Mouse (Mus musculus): ENCODE results near the gene Asna1.

Gene Asna1

DNA sequence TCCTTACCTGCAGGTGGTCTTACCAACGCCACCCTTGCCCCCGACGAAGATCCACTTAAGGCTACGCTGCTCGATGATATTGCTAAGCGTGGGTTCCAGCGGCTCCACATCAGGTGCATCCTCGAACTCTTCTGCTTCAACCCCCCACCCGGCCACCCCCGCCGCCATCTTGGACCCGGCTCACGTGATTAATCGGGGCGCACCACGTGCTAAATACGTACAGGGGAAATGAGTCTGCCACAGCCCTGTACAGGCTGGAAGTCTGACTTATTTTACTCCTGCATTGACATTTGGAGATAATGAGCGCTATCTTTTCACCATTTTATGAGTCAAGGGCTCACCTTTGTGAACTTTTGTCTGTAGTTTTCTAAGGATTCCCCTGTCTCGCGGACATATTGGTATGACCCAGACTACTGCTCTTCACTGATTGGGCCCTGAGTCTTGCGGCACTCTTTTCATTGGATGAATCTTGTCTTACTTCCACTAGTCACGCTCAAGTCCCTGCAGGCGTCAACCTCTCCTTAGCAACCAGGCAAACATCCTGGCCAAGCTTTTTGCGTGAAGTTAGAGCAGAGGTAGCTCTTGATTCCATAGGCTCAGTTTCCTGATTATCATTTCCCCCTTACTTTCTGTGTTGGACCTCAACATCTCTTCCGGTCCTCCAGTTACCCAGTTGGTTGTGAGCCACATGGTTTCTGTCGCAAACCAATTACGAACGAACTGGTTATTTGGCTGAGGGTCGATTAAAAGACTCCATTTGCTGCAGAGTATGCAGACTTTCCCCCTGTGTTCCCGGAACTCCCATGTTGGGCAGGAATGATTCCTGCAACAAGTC is at the start of gene Asna1:
Gene Asna1, minus strand, starts transcription at position 184 of the 835 bp plus-strand sequence.
- peak; percentile 86 to 87 for DNase-seq (ENCODE audit: low spot score in 2 of 2)

DNA sequence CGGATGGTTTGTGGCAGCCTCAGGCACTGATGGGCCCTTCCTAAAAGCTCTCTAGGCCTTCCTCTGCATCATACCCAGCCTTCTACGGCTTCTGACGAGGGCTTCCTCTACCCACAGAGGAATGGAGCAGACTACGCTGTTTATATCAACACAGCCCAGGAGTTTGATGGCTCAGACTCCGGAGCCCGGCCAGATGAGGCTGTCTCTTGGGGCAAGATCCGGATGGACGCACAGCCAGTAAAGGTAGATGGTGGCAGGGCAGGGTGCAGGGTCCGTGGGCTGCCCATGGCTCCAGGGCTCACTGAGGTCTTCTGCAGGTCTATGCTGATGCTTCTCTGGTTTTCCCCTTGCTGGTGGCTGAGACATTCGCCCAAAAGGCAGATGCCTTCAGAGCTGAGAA is 49.5 kb upstream of the Asna1 start:
- DNase-seq (ENCODE audit: low spot score in 2 of 2) = no peak

DNA sequence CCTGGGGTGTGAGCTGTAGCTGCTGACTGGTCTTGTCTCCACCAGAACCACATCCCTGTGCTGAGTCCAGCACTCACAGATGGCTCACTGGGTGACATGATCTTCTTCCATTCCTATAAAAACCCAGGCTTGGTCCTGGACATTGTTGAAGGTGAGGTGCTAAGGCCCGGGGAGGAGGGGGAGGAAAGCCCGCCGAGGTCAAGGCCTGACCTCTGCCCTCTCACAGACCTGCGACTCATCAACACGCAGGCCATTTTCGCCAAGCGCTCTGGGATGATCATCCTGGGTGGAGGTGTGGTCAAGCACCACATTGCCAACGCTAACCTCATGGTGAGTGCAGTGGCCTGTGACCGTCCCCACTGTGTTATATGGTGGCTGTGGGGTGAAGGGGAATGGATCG is 49.1 kb upstream of the Asna1 start:
- DNase-seq (ENCODE audit: low spot score in 2 of 2) = no peak

GRCm38 (mm10) chr8:85073041-85073612 is 48.0 kb upstream of the Asna1 start:
- DNase-seq (ENCODE audit: low spot score in 2 of 2) = no peak

DNA sequence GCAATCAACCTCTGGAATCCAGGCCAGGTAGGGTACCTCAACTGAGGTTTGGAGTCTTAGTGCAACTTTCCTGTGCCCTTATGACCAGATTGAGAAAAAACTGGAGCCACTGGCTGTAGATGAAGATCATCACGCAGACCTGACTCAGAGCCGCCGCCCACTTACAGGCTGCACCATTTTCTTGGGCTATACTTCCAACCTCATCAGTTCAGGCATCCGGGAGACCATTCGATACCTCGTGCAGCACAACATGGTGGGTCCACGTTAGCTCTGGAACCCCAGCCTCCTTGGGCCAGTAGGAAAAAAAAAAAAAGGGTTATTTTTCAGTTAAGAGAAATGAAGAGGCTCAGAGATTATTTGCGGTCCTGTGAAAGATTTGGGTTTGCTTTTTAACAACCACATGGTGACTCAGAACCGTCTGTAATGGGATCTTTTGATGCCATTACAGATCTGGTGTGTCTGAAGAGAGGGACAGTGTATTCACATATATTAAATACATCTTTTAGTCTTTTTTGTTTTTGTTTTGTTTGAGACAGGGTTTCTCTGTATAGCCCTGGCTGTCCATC is 47.4 kb upstream of the Asna1 start:
- DNase-seq (ENCODE audit: low spot score in 2 of 2) = no peak

GRCm38 (mm10) chr8:85071514-85072281 is 46.6 kb upstream of the Asna1 start, which contains the start of gene Dhps:
Gene Dhps, plus strand, starts transcription at chr8:85071757.
- peak; percentile 86 to 91 for DNase-seq (ENCODE audit: low spot score in 2 of 2)

- DNase-seq (ENCODE audit: low spot score in 2 of 2) = no peak
Measured at GRCm38 (mm10) chr8:85071041-85071440, 46.0 kb upstream of the Asna1 start.

DNA sequence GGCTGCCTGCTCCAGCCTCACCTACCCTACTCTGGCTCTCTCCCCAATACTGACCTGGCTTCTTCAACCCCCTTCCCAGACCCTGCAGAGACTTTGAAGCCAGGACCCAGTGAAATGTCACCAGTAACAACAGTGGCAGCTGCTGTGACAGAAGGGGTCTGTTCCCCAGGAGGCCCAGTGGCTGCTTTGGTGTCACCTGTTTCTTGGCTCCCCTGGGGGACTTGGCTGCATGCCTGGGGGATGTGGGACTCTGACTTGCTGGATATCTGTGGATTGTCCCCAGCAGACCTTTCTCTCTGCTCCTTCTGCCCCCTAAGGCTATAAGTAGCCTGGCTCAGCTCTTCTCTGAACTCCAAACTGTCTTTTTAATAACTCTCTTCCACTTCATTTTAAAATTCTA is 42.9 kb upstream of the Asna1 start, which contains the start of gene Gm5741:
Gene Gm5741, minus strand, starts transcription at position 1 of the 400 bp plus-strand sequence.
- no peak for DNase-seq (ENCODE audit: low spot score in 2 of 2)

DNA sequence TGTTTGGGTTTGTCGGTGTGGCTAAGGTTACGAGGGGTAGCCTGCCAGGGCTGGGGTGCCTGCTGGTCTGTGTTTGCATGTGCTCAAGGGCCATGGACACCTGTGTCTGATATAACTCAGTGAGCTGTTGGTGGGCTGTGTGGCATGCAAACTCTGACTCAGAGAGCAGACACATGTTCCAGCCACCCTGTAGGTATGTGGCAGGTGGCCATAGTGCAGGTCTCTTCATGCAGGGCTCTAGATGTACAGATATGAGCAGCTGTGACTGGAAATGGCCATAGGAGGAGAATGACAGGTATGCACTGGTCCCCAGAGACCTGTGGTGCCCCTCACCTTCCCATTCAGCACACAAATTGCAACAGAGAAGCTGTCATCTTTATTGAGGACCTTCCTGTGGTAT is 42.1 kb upstream of the Asna1 start:
- DNase-seq (ENCODE audit: low spot score in 2 of 2) = no peak

DNA sequence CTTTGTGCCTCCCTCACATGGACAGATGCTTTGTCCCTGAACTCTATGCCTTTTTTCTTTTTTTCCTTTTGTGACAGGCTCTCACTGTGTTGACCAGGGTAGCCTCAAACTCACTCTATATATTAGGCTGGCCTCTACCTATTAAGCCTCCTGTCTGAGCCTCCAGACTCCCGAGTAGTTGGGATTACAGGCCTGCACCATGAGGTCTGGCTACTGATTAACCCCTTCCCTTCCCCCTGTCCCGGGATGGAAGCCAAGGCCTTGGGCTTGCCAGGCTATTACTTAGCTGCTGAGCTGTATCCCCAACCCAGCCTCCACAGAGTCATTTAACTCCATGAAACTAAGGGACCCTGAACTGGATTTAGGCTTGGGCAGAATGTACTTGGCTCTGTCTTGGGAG is 40.1 kb upstream of the Asna1 start:
- no peak for DNase-seq (ENCODE audit: low spot score in 2 of 2)

- DNase-seq (ENCODE audit: low spot score in 2 of 2) = no peak
Measured at GRCm38 (mm10) chr8:85062603-85063002, 37.5 kb upstream of the Asna1 start.

DNA sequence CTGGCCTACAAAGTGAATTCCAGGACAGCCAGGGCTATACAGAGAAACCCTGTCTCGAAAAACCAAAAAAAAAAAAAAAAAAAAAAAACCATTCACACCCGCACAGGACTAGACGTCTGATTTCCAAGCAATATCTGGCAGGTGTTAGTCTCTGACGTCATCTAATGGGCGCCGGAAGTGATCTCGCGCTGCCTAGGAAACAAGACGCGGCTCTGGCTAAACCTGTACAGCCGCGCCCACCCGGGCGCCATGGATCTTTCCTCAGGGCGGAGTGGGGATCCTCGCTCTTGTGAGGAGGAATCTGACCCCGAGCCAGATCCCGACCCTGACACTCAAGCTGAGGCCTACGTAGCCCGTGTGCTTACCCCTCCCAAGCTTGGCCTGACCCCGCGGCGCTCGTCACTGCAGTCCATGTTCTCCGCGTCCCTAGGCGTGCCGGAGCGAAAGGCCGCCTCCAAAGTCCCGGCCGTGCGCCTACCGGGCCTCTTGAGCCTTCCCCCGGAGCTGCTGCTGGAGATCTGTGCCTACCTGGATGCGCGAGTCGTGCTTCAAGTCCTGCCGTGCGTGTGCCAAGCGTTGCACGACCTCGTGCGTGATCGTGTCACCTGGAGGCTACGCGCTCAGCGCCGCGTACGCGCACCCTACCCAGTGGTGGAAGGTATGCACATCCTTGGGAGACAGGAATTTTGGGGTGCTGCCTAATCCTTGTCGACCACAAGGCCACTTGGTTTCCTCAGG is 35.0 kb upstream of the Asna1 start, which contains the start of gene Fbxw9:
Gene Fbxw9, plus strand, starts transcription at position 177 of the 738 bp plus-strand sequence.
- DNase-seq (ENCODE audit: low spot score in 2 of 2) = peak; percentile 90 to 91

DNA sequence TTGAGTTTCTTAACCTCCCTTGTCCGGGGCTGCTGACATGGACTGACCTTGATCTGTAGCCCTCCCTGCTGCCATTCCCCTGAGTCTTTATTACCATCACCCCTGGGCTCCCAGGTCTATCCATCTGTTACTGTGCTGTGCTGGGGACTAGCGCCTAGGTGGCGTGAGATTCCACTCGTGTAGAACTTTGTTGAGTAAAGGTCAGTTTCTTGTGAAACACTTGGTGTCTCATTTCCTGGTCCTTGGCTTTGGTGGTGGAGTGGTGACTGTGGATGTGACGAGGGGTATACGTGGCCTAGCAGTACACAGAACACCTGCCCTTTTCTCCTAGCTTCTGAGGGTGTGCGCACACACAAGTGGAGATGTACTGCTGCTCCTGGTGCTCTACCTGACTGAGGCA is 32.3 kb upstream of the Asna1 start:
- DNase-seq (ENCODE audit: low spot score in 2 of 2) = no peak

- DNase-seq (ENCODE audit: low spot score in 2 of 2) = no peak
Measured at GRCm38 (mm10) chr8:85043619-85044018, 18.5 kb upstream of the Asna1 start.

DNA sequence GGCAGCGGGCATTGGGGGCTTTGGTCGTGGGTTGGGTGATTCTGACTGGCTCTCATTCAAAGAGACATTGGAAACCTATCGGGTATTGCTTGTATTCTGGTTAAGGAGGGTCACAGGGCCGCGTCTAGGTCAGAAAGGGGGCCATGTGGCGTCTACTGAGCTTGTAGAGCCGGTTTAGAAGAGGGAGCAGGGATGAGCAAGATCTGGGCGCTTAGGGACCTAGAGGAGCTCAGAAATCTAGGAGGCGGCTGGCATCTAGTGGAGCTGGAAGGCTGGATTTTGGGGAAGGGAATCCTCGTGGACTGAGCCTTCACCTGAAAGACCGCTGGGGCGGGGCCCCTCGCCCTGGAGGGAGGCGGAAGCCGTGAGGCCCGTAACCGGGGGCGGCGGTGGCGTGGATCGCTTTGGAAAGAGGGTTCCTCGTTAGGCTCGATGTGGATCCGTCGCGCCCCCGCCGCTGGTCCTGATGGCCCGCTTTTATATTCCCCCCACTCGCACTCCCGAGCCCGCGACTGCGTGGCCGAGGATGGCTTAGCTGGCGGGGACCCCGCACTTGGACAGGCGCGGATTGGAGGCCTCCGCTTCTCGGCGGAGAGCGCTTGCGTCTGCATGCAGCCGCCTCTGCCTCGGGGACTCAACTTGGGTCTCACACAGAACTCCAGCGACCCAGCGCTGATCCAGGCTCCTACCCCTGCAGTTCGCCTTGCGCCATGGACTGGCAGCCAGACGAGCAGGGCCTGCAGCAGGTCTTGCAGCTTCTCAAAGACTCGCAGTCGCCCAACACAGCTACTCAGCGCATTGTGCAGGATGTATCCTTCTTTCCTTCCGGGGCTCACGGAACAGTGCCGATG is 12.8 kb upstream of the Asna1 start:
- peak; percentile 14 to 26 for DNase-seq (ENCODE audit: low spot score in 2 of 2)

DNA sequence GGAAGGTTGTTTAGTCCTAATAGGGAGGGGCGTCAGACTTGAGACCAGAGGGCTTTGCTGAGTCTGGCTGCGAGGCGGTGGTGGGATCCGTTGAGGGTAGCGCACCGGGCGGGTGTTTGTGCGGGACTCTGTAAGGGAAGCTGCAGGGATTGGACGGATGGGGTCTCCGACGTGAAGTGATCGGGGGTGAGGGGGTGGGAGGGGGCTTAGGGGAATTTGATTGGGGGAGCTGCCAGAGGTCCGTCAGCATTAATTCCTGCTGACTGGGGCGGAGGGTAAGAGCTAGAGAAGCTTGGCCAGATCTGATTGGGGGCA is 12.2 kb upstream of the Asna1 start:
- DNase-seq (ENCODE audit: low spot score in 2 of 2) = no peak

DNA sequence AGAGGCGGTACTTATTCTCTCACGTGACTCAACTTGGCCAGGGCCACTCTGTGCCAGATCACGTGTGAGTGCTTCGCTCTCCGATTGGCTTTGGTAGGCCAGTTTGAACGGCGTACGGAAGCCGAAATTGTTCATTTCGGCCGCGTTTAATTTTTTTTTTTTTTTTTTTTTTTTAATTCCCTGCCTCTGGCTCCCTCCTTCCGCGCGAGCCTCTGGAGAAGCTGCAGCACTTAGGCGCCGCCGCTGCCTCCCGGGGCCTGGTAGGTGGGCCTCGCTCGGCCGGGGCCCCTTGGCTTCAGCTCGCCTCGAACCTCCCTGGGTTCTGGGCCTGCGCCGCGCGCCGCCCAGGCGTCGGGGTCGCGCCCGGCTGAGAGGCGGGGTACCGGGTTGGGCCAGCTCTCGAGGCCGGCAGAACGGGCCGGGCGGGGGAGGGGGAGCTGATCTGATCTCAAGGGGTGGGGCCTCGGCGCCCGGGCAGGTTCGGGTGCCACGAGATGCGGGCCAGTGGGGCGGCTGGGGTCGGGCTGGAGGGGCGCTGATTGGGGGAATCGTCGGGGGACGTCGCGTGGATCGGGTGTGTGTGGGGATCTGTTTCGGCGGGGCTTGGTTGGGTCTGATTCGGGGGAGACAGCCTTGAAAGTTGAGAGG is 11.8 kb upstream of the Asna1 start, which contains the start of gene Tnpo2:
Gene Tnpo2, plus strand, starts transcription at position 198 of the 648 bp plus-strand sequence.
- DNase-seq (ENCODE audit: low spot score in 2 of 2) = peak; percentile 86 to 88

DNA sequence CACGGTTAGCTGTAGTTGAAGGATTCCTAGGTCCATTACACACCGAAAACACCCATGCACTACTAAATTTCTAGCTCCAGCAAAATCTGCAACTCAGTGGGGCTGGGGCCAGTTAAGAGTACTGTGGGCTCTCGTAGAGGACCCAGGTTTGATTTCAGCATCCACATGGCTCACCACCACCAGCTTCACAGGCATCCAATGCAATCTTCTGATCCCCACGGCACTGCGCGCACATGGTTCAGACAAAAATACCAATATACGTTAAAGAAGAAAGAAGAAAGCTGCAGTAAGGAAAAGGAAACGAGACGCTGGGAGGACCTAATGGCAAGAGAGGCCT is 11.3 kb upstream of the Asna1 start:
- no peak for DNase-seq (ENCODE audit: low spot score in 2 of 2)

DNA sequence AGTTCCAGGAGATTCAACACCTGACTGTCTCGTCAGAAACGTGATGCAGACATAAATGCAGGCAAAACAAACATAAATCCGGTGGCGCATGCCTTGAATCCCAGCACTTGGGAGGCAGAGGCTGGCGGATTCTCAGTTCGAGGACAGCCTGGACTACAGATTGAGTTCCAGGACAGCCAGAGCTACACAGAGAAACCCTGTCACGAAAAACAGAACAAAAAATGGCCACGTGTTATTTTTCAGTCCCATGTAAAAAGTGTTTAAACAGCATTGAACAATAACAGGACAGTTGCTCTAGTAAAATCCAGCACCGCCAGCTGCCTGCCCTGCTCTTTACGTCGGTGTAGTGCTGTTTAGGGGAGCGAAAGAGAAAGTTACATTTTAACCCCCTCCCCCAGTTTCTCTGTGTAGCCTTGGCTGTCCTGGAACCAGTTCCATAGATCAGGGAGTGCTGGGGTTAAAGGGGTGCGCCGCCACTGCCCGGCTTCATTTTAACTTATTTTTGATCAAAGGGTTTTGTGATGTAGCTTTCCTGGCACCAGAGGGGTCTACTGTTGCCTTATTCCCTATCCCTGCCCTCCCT is 10.7 kb upstream of the Asna1 start:
- DNase-seq (ENCODE audit: low spot score in 2 of 2) = peak in 1 of 2 experiments; percentile 5
